Mouse (Mus musculus) G1E (cell line): ENCODE measurements around the gene Sh3rf3. TPM values are rescaled to one million over a fixed set of nuclear protein-coding genes. Genes with fewer than 3 reads are reported as not detected.

Experiments
- ATAC-seq: 2 replicates; pipeline ENCODE4 v1.8.0; 2016; ENCODE audit warnings: mild to moderate bottlenecking; ENCODE audit not compliant: insufficient number of reproducible peaks, poor library complexity, low FRiP score, severe bottlenecking; ENCODE audit errors: extremely low read depth
- DNase-seq: peaks from one replicate; pipeline ENCODE4 v3.0.0; 2012; ENCODE audit warnings: low spot score
- H3K27me3 ChIP-seq: 2 replicates; pipeline ENCODE4 v1.6.1; 2012; ENCODE audit warnings: mild to moderate bottlenecking, low read length, inconsistent platforms; ENCODE audit not compliant: insufficient read depth
- H3K36me3 ChIP-seq: replicated peaks from 2 replicates; pipeline ENCODE3; 2012; ENCODE audit warnings: mild to moderate bottlenecking, inconsistent platforms
- H3K4me1 ChIP-seq: 2 replicates; pipeline ENCODE4 v1.6.1; 2012; ENCODE audit warnings: low read depth, low read length, inconsistent platforms, mixed read lengths; ENCODE audit not compliant: insufficient read depth
- H3K4me3 ChIP-seq: 2 replicates; pipeline ENCODE4 v1.5.1; 2012; ENCODE audit warnings: low read depth, mild to moderate bottlenecking, inconsistent platforms, low read length, moderate library complexity, mixed read lengths
- H3K9me3 ChIP-seq: replicated peaks from 2 replicates; pipeline ENCODE4 v1.6.1; 2012; ENCODE audit warnings: inconsistent platforms
- CTCF ChIP-seq: IDR thresholded peaks from 2 replicates; pipeline ENCODE4 v1.5.1; 2012; ENCODE audit warnings: low read depth, low read length, inconsistent platforms, mixed read lengths
- GATA1 ChIP-seq: IDR thresholded peaks from 2 replicates; pipeline ENCODE4 v1.6.1; 2012; ENCODE audit warnings: borderline replicate concordance, low read length, inconsistent platforms, mixed read lengths
- GATA2 ChIP-seq: IDR thresholded peaks from 2 replicates; pipeline ENCODE4 v1.6.1; 2012; ENCODE audit warnings: low read depth, low read length, inconsistent platforms, borderline replicate concordance
- POLR2AphosphoS5 ChIP-seq: IDR thresholded peaks from 2 replicates; pipeline ENCODE4 v1.6.1; 2012; ENCODE audit warnings: low read depth, low read length, inconsistent platforms; ENCODE audit not compliant: insufficient replicate concordance
- TAL1 ChIP-seq: conservative IDR thresholded peaks from 2 replicates; pipeline ENCODE4 v1.6.1; 2012; ENCODE audit warnings: low read depth, low read length, inconsistent platforms, mixed read lengths
- polyA plus RNA-seq: library from polyadenylated mRNA; stranded (reverse); fragments of >175 nt; gene quantifications from 2 replicates; pipeline ENCODE4 v1.2.3, GENCODE M21; 2012
- total RNA-seq, 2 experiments: library from RNA; stranded (forward) in 1 of 2; stranded (reverse) in 1 of 2; fragments of 200-1000 nt in 1 of 2; fragments of >200 nt in 1 of 2; fragmentation: Nextera tagmentation in 1 of 2; gene quantifications; 2 replicates each; pipeline ENCODE4 v1.2.3; 2014 to 2017

Gene Sh3rf3
- total and polyA plus RNA-seq, 3 experiments, result 0.22 TPM; not detected in 2

GRCm38 (mm10) chr10:59179620-59180019, 366.5 kb downstream of the Sh3rf3 start:
- no peaks in the 10 kb centered on the region for H3K4me1 ChIP-seq
- H3K36me3 ChIP-seq, result peaks cover 8% of the 10 kb centered on the region
- TF ChIP-seq GATA2 (no peak), TAL1 (no peak), GATA1 (no peak), CTCF (no peak), POLR2AphosphoS5 (no peak)
- H3K9me3 ChIP-seq, result no peaks in the 10 kb centered on the region
- H3K27me3 ChIP-seq, result no peaks in the 10 kb centered on the region
- ATAC-seq (no peak), DNase-seq (no peak)
- no peak overlapping the region for H3K4me3 ChIP-seq

DNA sequence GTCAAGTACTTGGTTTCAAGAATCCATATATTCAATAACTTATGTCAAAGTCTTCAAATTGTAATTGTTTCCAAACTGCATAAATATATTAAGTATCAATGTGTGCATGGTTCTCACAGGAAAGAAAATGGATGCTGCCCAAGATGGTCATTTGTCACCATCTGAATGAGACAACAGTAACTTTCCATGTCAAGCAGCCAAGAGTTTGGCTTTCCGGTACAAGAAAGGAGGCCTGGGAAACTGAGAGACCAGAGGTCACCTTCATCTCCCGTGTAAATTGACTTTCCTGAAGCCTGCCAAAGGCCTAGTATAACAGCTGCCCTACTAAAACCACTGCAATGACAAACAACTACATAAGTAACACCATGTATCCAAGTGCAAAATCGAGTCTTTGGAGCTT, 369.1 kb downstream of the Sh3rf3 start:
- DNase-seq (no peak), ATAC-seq (no peak)
- H3K36me3 ChIP-seq, result peaks cover 8% of the 10 kb centered on the region
- no peaks in the 10 kb centered on the region for H3K27me3 ChIP-seq
- no peak overlapping the region for H3K4me3 ChIP-seq
- H3K9me3 ChIP-seq, result no peaks in the 10 kb centered on the region
- TF ChIP-seq TAL1 (no peak), POLR2AphosphoS5 (no peak), GATA2 (no peak), GATA1 (no peak), CTCF (no peak)
- no peaks in the 10 kb centered on the region for H3K4me1 ChIP-seq

Other genes starting within 250 kb of the Sh3rf3 start
- not detected in 2 replicates for gene Edar, start 137.7 kb upstream of the Sh3rf3 start, total RNA-seq (2014; fragmentation: Nextera tagmentation)
- gene Edar, start 137.7 kb upstream of the Sh3rf3 start, total RNA-seq (2017), result not detected in 2 replicates
- gene Edar, start 137.7 kb upstream of the Sh3rf3 start, polyA plus RNA-seq, result not detected in 2 replicates
- gene Gm17542, start 95.1 kb upstream of the Sh3rf3 start, total RNA-seq (2014; fragmentation: Nextera tagmentation), result not detected in 2 replicates
- not detected in 2 replicates for gene Gm17542, start 95.1 kb upstream of the Sh3rf3 start, total RNA-seq (2017)
- gene Gm17542, start 95.1 kb upstream of the Sh3rf3 start, polyA plus RNA-seq, result not detected in 2 replicates